Mouse (Mus musculus): ENCODE data around the gene Fasn.

GRCm38 (mm10) chr11:120873206-120873605, 48.9 kb upstream of the Fasn start:
- TF ChIP-seq CTCF (IDR thresholded peaks at IDR 0.05; ENCODE audit: extremely low read depth, insufficient read depth, insufficient read length, insufficient replicate concordance) (no peak), POLR2A (IDR thresholded peaks at IDR 0.05; ENCODE audit: low read depth, low read length) (no peak)
